Mouse (Mus musculus): ENCODE results near the gene Zp2. TPM values are rescaled to one million over a fixed set of nuclear protein-coding genes. Genes with fewer than 3 reads are reported as not detected.

Gene Zp2
- total and polyA plus RNA-seq, 3 experiments: 0.04 TPM; not detected in 2

GRCm38 (mm10) chr7:120094216-120094615, 50.9 kb downstream of the Zp2 start:
- TF ChIP-seq EP300 (IDR thresholded peaks at IDR 0.05; ENCODE audit: low read length) (no peak), MYC (IDR thresholded peaks at IDR 0.05; ENCODE audit: low read depth, low read length) (no peak), TBP (conservative IDR thresholded peaks at IDR 0.05; ENCODE audit: low read depth, low read length) (no peak), SIN3A (IDR thresholded peaks at IDR 0.05; ENCODE audit: low read length) (no peak), MAX (IDR thresholded peaks at IDR 0.05; ENCODE audit: low read length) (no peak), MAZ (IDR thresholded peaks at IDR 0.05; ENCODE audit: low read depth, low read length) (no peak), USF2 (conservative IDR thresholded peaks at IDR 0.05; ENCODE audit: low read depth, low read length) (no peak), CHD2 (IDR thresholded peaks at IDR 0.05; ENCODE audit: low read length) (no peak), USF1 (IDR thresholded peaks at IDR 0.05; ENCODE audit: low read depth, low read length) (no peak)
- no peaks in the 10 kb centered on the region for H3K27me3 ChIP-seq (replicated peaks)

GRCm38 (mm10) chr7:120093033-120093432, 52.1 kb downstream of the Zp2 start:
- no peak overlapping the region for H3K9ac ChIP-seq (ENCODE audit: insufficient read depth, low read depth)
- TF ChIP-seq MAZ (IDR thresholded peaks at IDR 0.05; ENCODE audit: low read depth, low read length) (no peak), MYC (IDR thresholded peaks at IDR 0.05; ENCODE audit: low read depth, low read length) (no peak), CHD1 (IDR thresholded peaks at IDR 0.05; ENCODE audit: low read depth, low read length) (no peak), KAT2A (IDR thresholded peaks at IDR 0.05; ENCODE audit: insufficient replicate concordance, low read length) (no peak), POLR2A (IDR thresholded peaks at IDR 0.05; ENCODE audit: low read depth, low read length) (no peak), RCOR1 (conservative IDR thresholded peaks at IDR 0.05; ENCODE audit: low read depth, low read length) (no peak), NRF1 (IDR thresholded peaks at IDR 0.05; ENCODE audit: low read depth, low read length) (no peak), JUND (conservative IDR thresholded peaks at IDR 0.05; ENCODE audit: low read depth, low read length) (no peak), CTCF (conservative IDR thresholded peaks at IDR 0.05 in 1 of 2, IDR thresholded peaks at IDR 0.05 in 1 of 2; ENCODE audit: low read depth in 2 of 2, low read length in 2 of 2) (no peak), ZMIZ1 (IDR thresholded peaks at IDR 0.05; ENCODE audit: low read depth, low read length) (no peak), ZNF384 (IDR thresholded peaks at IDR 0.05; ENCODE audit: low read depth, low read length) (no peak), HCFC1 (IDR thresholded peaks at IDR 0.05; ENCODE audit: low read depth, low read length) (no peak), ELF1 (IDR thresholded peaks at IDR 0.05; ENCODE audit: low read depth, low read length) (no peak), MAX (IDR thresholded peaks at IDR 0.05; ENCODE audit: low read length) (no peak), NELFE (IDR thresholded peaks at IDR 0.05; ENCODE audit: low read depth, low read length) (no peak), USF1 (IDR thresholded peaks at IDR 0.05; ENCODE audit: low read depth, low read length) (no peak)
- no peaks in the 10 kb centered on the region for H3K36me3 ChIP-seq (replicated peaks in 1 of 2; ENCODE audit: control insufficient read depth in 1 of 2, insufficient read depth in 1 of 2, low read length in 1 of 2)
- in situ Hi-C loops (cut with MboI; ENCODE audit: low pct_ligation_motif_present, low pct_unique_long_range_greater_than_20kb, low sequenced_read_pairs): no loop called here
- H3K27me3 ChIP-seq (replicated peaks): no peaks in the 10 kb centered on the region
- no peak overlapping the region for H3K4me2 ChIP-seq (ENCODE audit: insufficient read depth, low read depth, poor library complexity, severe bottlenecking)
- no peak for DNase-seq (ENCODE audit: extremely low read depth)
- no peak overlapping the region for H3K27ac ChIP-seq (ENCODE audit: insufficient read depth, low read depth)
- H3K79me2 ChIP-seq (replicated peaks; ENCODE audit: control insufficient read depth, extremely low read depth, insufficient read depth, poor library complexity, severe bottlenecking): no peaks in the 10 kb centered on the region
- dilution Hi-C loops (cut with MboI; ENCODE audit: extremely low pct_ligation_motif_present, extremely low pct_unique_long_range_greater_than_20kb, low sequenced_read_pairs): no loop called here
- peaks cover 0 to 4% of the 10 kb centered on the region in 2 experiments; a peak in 1 of 4 replicates for H3K4me1 ChIP-seq (ENCODE audit: control insufficient read depth in 1 of 2, insufficient read depth in 2 of 2)
- H3K9me3 ChIP-seq (replicated peaks; ENCODE audit: low read length): no peaks in the 10 kb centered on the region
- H3K4me3 ChIP-seq (replicated peaks in 1 of 3; ENCODE audit: low read depth in 2 of 3, low read length in 2 of 3, poor library complexity in 1 of 3): no peak overlapping the region

More at GRCm38 (mm10) chr7:120094216-120094615, 50.9 kb downstream of the Zp2 start:
- Histone ChIP-seq H3K4me1 (ENCODE audit: control insufficient read depth in 1 of 2, insufficient read depth in 2 of 2) (peaks cover 0 to 5% of the 10 kb centered on the region in 2 experiments; a peak in 1 of 4 replicates), H3K4me3 (replicated peaks in 1 of 3; ENCODE audit: low read depth in 2 of 3, low read length in 2 of 3, poor library complexity in 1 of 3) (no peak overlapping the region), H3K4me2 (ENCODE audit: insufficient read depth, low read depth, poor library complexity, severe bottlenecking) (no peak overlapping the region), H3K79me2 (replicated peaks; ENCODE audit: control insufficient read depth, extremely low read depth, insufficient read depth, poor library complexity, severe bottlenecking) (no peaks in the 10 kb centered on the region), H3K9me3 (replicated peaks; ENCODE audit: low read length) (no peaks in the 10 kb centered on the region), H3K9ac (ENCODE audit: insufficient read depth, low read depth) (no peak overlapping the region), H3K27ac (ENCODE audit: insufficient read depth, low read depth) (no peak overlapping the region), H3K36me3 (replicated peaks in 1 of 2; ENCODE audit: control insufficient read depth in 1 of 2, insufficient read depth in 1 of 2, low read length in 1 of 2) (no peaks in the 10 kb centered on the region)
- dilution Hi-C loops (cut with MboI; ENCODE audit: extremely low pct_ligation_motif_present, extremely low pct_unique_long_range_greater_than_20kb, low sequenced_read_pairs): no loop called here
- in situ Hi-C loops (cut with MboI; ENCODE audit: low pct_ligation_motif_present, low pct_unique_long_range_greater_than_20kb, low sequenced_read_pairs): no loop called here
- no peak for DNase-seq (ENCODE audit: extremely low read depth)

Measured in CH12.LX (cell line).